Mouse (Mus musculus): Measurements from ENCODE around the gene Fbxw9.

Gene Fbxw9

GRCm38 (mm10) chr8:85059879-85060616 is at the start of gene Fbxw9:
Fbxw9 (plus strand) TSS chr8:85060055.
- peak; percentile 88 for DNase-seq (ENCODE audit: low spot score in 2 of 2)

GRCm38 (mm10) chr8:85011242-85011641 is 48.6 kb upstream of the Fbxw9 start:
- no peak for DNase-seq (ENCODE audit: low spot score in 2 of 2)

- peak in 1 of 2 experiments; percentile 67 for DNase-seq (ENCODE audit: low spot score in 2 of 2)
Measured at GRCm38 (mm10) chr8:85013230-85013840, 46.5 kb upstream of the Fbxw9 start.

- DNase-seq (ENCODE audit: low spot score in 2 of 2) = no peak
Measured at GRCm38 (mm10) chr8:85014431-85014830, 45.4 kb upstream of the Fbxw9 start, which contains the start of gene Best2. Best2 (minus strand) TSS chr8:85014531.

- no peak for DNase-seq (ENCODE audit: low spot score in 2 of 2)
Measured at GRCm38 (mm10) chr8:85016724-85017123, 43.1 kb upstream of the Fbxw9 start.

GRCm38 (mm10) chr8:85017209-85017608 is 42.6 kb upstream of the Fbxw9 start:
- DNase-seq (ENCODE audit: low spot score in 2 of 2) = no peak

- no peak for DNase-seq (ENCODE audit: low spot score in 2 of 2)
Measured at GRCm38 (mm10) chr8:85021514-85022055, 38.3 kb upstream of the Fbxw9 start.

- no peak for DNase-seq (ENCODE audit: low spot score in 2 of 2)
Measured at GRCm38 (mm10) chr8:85023846-85024245, 36.0 kb upstream of the Fbxw9 start.

GRCm38 (mm10) chr8:85025098-85025932 is 34.5 kb upstream of the Fbxw9 start, which contains the start of gene Asna1:
Asna1 (minus strand) TSS chr8:85025281.
- peak; percentile 78 to 81 for DNase-seq (ENCODE audit: low spot score in 2 of 2)

- peak; percentile 90 to 93 for DNase-seq (ENCODE audit: low spot score in 2 of 2)
Measured at GRCm38 (mm10) chr8:85026670-85027515, 33.0 kb upstream of the Fbxw9 start, which contains the start of gene Trir. Trir (plus strand) TSS chr8:85026823.

GRCm38 (mm10) chr8:85027516-85027855 is 32.4 kb upstream of the Fbxw9 start:
- DNase-seq (ENCODE audit: low spot score in 2 of 2) = no peak

GRCm38 (mm10) chr8:85027922-85028321 is 31.9 kb upstream of the Fbxw9 start:
- no peak for DNase-seq (ENCODE audit: low spot score in 2 of 2)

GRCm38 (mm10) chr8:85029271-85029670 is 30.6 kb upstream of the Fbxw9 start:
- DNase-seq (ENCODE audit: low spot score in 2 of 2) = no peak

GRCm38 (mm10) chr8:85032622-85033311 is 27.1 kb upstream of the Fbxw9 start:
- no peak for DNase-seq (ENCODE audit: low spot score in 2 of 2)

GRCm38 (mm10) chr8:85033867-85034266 is 26.0 kb upstream of the Fbxw9 start:
- DNase-seq (ENCODE audit: low spot score in 2 of 2) = no peak

GRCm38 (mm10) chr8:85034764-85035163 is 25.1 kb upstream of the Fbxw9 start:
- DNase-seq (ENCODE audit: low spot score in 2 of 2) = peak; percentile 67

GRCm38 (mm10) chr8:85035165-85035727 is 24.6 kb upstream of the Fbxw9 start:
- no peak for DNase-seq (ENCODE audit: low spot score in 2 of 2)

GRCm38 (mm10) chr8:85035728-85036310 is 24.0 kb upstream of the Fbxw9 start:
- DNase-seq (ENCODE audit: low spot score in 2 of 2) = no peak

- no peak for DNase-seq (ENCODE audit: low spot score in 2 of 2)
Measured at GRCm38 (mm10) chr8:85036381-85036717, 23.5 kb upstream of the Fbxw9 start.
